In genomic region chr4:7145756-7146155, GRCm38 (mm10) we compare ENCODE assay signal across 23 mouse cellular contexts.
"Had no signal": no experiment of that assay in that cellular context is flagged by ENCODE, and none has a peak within 500 bp of the region (broad histone marks: within the 10 kb centered on the region; RNA-seq: fewer than 3 reads in every experiment).

No protein-coding gene starts in this region.

- H3K36me3 ChIP-seq: limb, embryonic 10.5 days; limb, embryonic 13.5 days; liver, embryonic 12.5 days; liver, embryonic 15.5 days; lung, embryonic 15.5 days; midbrain, embryonic 10.5 days; midbrain, embryonic 13.5 days; neural tube, embryonic 12.5 days; neural tube, embryonic 15.5 days; stomach, embryonic 15.5 days had no signal

- ATAC-seq: inflammation-experienced regulatory T-cells, adult 6 months; intestine, postnatal 0 days; liver, embryonic 12.5 days; midbrain, embryonic 13.5 days had no signal

- H3K9me3 ChIP-seq: limb, embryonic 10.5 days; limb, embryonic 13.5 days; liver, embryonic 12.5 days; liver, embryonic 15.5 days; lung, embryonic 15.5 days; megakaryocyte, embryonic 14.5 days; midbrain, embryonic 10.5 days; midbrain, embryonic 13.5 days; neural tube, embryonic 12.5 days; neural tube, embryonic 15.5 days; stomach, embryonic 15.5 days had no signal

- H3K4me2 ChIP-seq: limb, embryonic 13.5 days; liver, embryonic 12.5 days; liver, embryonic 15.5 days; lung, embryonic 15.5 days; midbrain, embryonic 13.5 days; neural tube, embryonic 12.5 days; neural tube, embryonic 15.5 days; stomach, embryonic 15.5 days had no signal

- DNase-seq: kidney, adult 2 months; kidney, postnatal 10 days; kidney, postnatal 4 days; liver; lung, adult 18-20 months; lung, postnatal 10 days; lung, postnatal 36 days; right cerebral cortex, adult 18-20 months; right cerebral cortex, postnatal 25 days; spleen, adult 18-20 months had no signal

- H3K27ac ChIP-seq: limb, embryonic 10.5 days; limb, embryonic 13.5 days; liver, embryonic 12.5 days; liver, embryonic 15.5 days; lung, embryonic 15.5 days; midbrain, embryonic 10.5 days; midbrain, embryonic 13.5 days; neural tube, embryonic 12.5 days; neural tube, embryonic 15.5 days; stomach, embryonic 15.5 days had no signal

- H3K4me3 ChIP-seq: limb, embryonic 10.5 days; limb, embryonic 13.5 days; liver, embryonic 12.5 days; liver, embryonic 15.5 days; lung, embryonic 15.5 days; megakaryocyte, embryonic 14.5 days; midbrain, embryonic 10.5 days; midbrain, embryonic 13.5 days; neural tube, embryonic 12.5 days; neural tube, embryonic 15.5 days; stomach, embryonic 15.5 days had no signal

- H3K9ac ChIP-seq: limb, embryonic 13.5 days; liver, embryonic 12.5 days; liver, embryonic 15.5 days; lung, embryonic 15.5 days; midbrain, embryonic 13.5 days; neural tube, embryonic 12.5 days; neural tube, embryonic 15.5 days; stomach, embryonic 15.5 days had no signal

- H3K27me3 ChIP-seq: limb, embryonic 13.5 days; liver, embryonic 12.5 days; liver, embryonic 15.5 days; lung, embryonic 15.5 days; megakaryocyte, embryonic 14.5 days; midbrain, embryonic 13.5 days; neural tube, embryonic 12.5 days; neural tube, embryonic 15.5 days; stomach, embryonic 15.5 days had no signal

- H3K4me1 ChIP-seq: limb, embryonic 10.5 days; limb, embryonic 13.5 days; liver, embryonic 12.5 days; liver, embryonic 15.5 days; lung, embryonic 15.5 days; midbrain, embryonic 10.5 days; midbrain, embryonic 13.5 days; neural tube, embryonic 12.5 days; neural tube, embryonic 15.5 days; stomach, embryonic 15.5 days had no signal
